Mouse (Mus musculus) macrophage (primary cell): ENCODE data around the gene Spag5. TPM values are rescaled to one million over a fixed set of nuclear protein-coding genes. Genes with fewer than 3 reads are reported as not detected.

Experiments used
- H3K27ac ChIP-seq: fragments of 350-480 bp; formaldehyde crosslinking; 2 replicates; pipeline ENCODE4 v1.9.0; 2021
- H3K36me3 ChIP-seq: fragments of 350-480 bp; formaldehyde crosslinking; 2 replicates; pipeline ENCODE4 v1.9.0; 2021; ENCODE audit errors: inconsistent target
- H3K4me3 ChIP-seq: fragments of 350-480 bp; formaldehyde crosslinking; 2 replicates; pipeline ENCODE4 v1.9.0; 2021; ENCODE audit errors: inconsistent target
- H3K79me2 ChIP-seq: fragments of 350-480 bp; formaldehyde crosslinking; 2 replicates; pipeline ENCODE4 v1.9.0; 2021; ENCODE audit errors: inconsistent target
- WGBS: methylation state at CpG from one replicate; pipeline ENCODE4 v1.1.7; 2026; ENCODE audit warnings: inconsistent platforms; ENCODE audit not compliant: missing documents; 5-methylcytosine and 5-hydroxymethylcytosine counted together
- polyA plus RNA-seq: library from polyadenylated mRNA; stranded (reverse); fragments of 250-400 nt; gene quantifications from 3 replicates; pipeline ENCODE4 v1.2.4, GENCODE M21; 2018; ENCODE audit warnings: inconsistent platforms

The Spag5 gene
- polyA plus RNA-seq, 1 experiment from 2014 or later, result 2.6 TPM

DNA sequence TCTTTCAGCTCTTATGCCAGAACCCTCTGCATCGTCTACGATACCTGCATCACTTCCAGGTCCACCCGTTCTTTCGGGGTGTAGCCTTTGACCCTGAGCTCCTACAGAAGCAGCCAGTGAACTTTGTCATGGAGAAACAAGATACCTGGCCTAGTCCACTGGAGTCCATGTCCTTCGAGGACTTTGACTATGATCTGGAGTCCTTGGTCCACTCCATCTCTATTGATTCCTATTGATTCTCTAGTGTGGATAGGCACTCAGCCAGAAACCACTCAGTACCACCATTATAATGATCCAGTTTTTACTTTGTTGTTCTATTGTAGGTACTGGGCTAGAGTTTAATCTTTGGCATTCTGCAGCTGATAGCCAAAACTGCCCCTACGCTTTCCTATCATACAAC is 6.7 kb upstream of the Spag5 start:
- H3K4me3 ChIP-seq, result no peak overlapping the region
- 92% methylated on average over 6 of the region's 6 CpGs for WGBS
- no peak overlapping the region for H3K27ac ChIP-seq
- H3K36me3 ChIP-seq, result peaks cover 17% of the 10 kb centered on the region
- no peaks in the 10 kb centered on the region for H3K79me2 ChIP-seq

DNA sequence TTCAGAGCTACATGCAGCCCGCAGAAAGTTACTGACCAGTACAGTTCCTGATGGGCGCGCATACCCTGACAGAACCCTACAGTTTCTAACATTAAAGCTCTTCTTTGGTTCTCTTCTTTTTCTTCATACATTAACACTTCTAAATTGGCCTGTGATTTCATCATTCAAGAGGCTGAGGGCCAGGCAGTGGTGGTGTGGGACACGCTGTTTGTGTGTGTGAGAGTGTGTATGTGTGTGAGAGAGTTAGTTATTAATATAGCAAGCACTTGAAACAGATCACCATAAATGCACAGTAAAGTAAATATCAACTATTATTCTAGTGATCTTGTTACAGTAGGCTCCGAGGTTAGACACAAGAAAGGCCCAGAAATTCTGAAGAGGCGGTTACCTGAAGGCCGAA is 412 bp upstream of the Spag5 start:
- Histone ChIP-seq H3K79me2 (peaks cover 40% of the 10 kb centered on the region), H3K4me3 (peak overlapping the region; percentile 82), H3K27ac (no peak overlapping the region), H3K36me3 (no peaks in the 10 kb centered on the region)
- 67% methylated on average over 7 of the region's 7 CpGs for WGBS

DNA sequence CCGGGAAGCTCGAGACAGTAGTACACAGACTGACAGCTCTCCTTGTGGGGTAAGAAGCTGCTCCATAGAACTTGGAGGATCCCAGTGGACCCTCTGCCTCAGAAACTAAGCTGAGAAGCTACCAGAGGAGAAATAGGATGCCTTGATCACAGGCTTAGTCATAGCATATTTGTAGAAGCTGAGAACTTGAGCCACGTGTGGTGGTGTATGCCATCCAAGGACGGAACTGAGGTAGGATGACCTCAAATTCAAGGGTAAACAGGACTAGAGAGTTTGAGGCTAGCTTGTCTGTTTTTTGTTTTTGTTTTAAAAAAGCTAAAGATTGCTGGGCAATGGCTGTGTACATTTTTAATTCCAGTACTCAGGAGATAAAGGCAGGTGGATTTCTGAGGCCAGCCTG is 3.9 kb downstream of the Spag5 start:
- WGBS, result 90% methylated on average over 4 of the region's 4 CpGs
- H3K36me3 ChIP-seq, result no peaks in the 10 kb centered on the region
- no peak overlapping the region for H3K27ac ChIP-seq
- no peak overlapping the region for H3K4me3 ChIP-seq
- peaks cover 63% of the 10 kb centered on the region for H3K79me2 ChIP-seq

DNA sequence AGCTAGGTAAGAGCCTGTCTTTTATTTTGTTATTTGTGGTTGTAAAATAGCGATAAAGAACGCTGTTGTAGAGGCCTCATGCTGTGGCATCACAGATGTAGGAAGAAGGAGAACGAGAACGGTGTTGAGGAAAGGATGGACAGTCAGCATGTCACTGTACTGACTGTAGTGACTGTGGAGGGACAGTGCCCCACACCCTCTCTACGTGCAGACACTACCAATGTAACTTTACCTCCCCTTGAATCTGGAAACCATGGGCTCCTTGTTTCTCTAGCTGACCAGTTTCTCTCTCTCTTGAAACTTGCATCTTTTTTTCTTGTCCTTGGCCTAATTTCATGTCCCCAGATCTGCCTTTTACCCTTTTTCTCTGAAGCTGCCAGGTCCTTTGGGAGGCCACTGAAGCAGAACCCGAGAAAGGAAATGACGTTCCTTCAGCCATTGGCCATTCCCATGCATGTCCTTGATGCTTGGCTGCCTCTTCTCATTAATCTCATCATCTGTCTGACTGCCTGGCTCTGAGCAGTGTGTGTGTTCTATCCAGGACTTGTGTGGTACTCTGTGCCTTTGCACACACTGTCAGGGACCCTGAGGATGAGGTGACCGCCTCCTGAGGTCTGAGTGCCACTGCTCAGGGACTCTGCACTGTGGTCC is 9.7 kb downstream of the Spag5 start:
- Histone ChIP-seq H3K79me2 (peaks cover 22% of the 10 kb centered on the region), H3K27ac (no peak overlapping the region), H3K36me3 (no peaks in the 10 kb centered on the region), H3K4me3 (no peak overlapping the region)
- WGBS, result 95% methylated on average over 8 of the region's 8 CpGs

DNA sequence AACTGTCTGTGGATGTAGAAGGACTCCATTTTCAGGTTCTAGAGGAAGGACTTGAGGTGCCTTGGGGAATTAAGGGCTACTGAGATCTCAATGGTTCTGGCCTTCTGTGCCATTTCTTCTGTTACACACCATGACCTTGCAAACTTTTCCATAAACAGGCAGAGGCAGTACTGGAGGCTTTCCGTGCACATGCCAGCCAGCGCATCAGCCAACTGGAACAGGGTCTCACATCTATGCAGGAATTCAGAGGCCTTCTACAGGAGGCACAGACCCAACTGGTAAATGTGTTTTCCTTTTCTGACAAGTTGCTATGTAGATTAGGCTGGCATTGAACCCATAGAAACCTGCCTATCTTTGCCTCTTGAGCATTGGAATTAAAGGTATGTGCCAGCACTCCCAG is 12.3 kb downstream of the Spag5 start:
- WGBS, result 95% methylated on average over 2 of the region's 2 CpGs
- Histone ChIP-seq H3K36me3 (no peaks in the 10 kb centered on the region), H3K4me3 (no peak overlapping the region), H3K27ac (no peak overlapping the region), H3K79me2 (no peaks in the 10 kb centered on the region)

DNA sequence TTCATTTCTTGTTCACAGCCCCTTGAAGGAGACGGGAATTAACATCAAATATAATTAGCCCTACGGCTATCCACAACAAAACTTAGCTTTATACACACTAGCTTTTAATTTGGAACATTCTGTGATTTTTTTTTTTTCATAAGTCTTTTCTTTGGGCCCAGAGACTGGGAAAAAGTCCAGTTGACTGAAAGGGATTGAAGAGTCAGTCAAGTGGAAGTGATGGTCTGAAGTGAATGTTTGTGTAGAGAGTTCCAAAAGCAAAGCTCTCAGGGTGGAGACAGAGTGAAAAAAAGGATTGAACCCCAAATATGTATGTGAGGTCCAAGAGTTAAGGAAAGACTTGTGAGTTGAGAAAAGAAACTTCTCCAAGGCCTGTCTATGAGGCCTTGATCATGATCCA is 17.1 kb downstream of the Spag5 start:
- Histone ChIP-seq H3K27ac (no peak overlapping the region), H3K79me2 (no peaks in the 10 kb centered on the region), H3K4me3 (no peak overlapping the region), H3K36me3 (no peaks in the 10 kb centered on the region)
- 71% methylated on average over 1 of the region's 2 CpGs for WGBS

DNA sequence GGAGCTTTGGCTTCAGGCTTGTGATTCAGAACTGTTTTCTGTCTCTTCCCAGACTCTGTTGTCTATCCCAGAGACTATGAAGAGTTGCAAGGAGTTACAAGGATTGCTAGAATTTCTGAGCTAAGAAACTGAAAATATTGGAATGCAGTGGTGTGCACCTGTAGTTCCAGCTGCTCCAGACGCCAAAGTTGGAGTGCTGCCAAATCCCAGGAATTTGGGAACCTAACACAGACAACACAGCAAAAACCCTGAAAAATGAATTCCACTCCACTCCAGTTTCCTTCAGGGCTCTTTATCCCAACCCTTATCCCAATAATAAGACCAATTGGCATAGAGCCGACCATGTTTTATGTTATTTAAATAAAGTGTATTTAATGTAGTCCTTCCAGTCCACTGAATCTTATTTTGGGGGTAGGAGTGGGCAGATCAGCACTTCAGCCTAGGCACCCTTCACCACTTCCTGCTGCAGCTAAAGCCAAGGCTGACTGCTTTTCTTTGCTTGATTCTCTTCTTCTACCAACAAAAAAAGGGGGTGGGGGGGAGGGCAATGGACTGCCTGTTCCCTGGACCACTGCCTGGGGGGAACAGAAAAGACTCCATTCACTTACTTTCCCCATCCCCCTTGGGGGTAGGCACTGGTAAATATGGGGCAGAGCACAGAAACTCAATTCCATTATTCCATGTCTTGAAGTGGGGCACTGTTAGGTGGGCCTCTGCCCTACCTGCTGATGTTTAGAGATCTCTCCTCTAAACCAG is 20.9 kb downstream of the Spag5 start:
- 77% methylated on average over 2 of the region's 2 CpGs for WGBS
- H3K36me3 ChIP-seq, result no peaks in the 10 kb centered on the region
- peak overlapping the region; percentile 43 for H3K27ac ChIP-seq
- H3K4me3 ChIP-seq, result peak overlapping the region; percentile 30; the same call in 1 of the 2 replicates
- H3K79me2 ChIP-seq, result no peaks in the 10 kb centered on the region

DNA sequence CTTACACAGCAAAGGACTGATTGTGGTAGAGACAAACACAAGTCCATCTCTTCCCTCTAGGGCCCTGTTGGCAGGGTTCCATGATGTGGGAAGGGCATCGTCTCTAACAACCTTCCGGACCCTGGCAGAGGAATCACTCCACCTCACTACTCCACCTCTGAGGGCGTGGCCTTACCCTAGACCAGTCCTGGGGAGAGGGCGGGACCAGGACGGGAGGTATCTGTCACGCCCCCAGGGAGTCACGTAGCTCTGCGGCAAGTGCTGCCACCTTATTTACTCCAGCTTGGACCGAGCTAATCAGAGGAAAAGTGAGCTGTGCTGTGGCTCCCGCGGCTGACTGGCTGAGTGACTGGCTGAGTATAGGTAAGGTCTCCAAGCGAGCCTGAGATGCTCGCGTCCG is 21.5 kb downstream of the Spag5 start, which contains the start of gene Aldoc:
TSS of gene Aldoc (plus strand) at position 109 of the 400 bp plus-strand sequence.
- Histone ChIP-seq H3K79me2 (no peaks in the 10 kb centered on the region), H3K36me3 (no peaks in the 10 kb centered on the region), H3K27ac (peak within 1 kb of the TSS; percentile 43), H3K4me3 (peak within 1 kb of the TSS; percentile 30)
- 6% methylated on average over 15 of the region's 15 CpGs for WGBS

DNA sequence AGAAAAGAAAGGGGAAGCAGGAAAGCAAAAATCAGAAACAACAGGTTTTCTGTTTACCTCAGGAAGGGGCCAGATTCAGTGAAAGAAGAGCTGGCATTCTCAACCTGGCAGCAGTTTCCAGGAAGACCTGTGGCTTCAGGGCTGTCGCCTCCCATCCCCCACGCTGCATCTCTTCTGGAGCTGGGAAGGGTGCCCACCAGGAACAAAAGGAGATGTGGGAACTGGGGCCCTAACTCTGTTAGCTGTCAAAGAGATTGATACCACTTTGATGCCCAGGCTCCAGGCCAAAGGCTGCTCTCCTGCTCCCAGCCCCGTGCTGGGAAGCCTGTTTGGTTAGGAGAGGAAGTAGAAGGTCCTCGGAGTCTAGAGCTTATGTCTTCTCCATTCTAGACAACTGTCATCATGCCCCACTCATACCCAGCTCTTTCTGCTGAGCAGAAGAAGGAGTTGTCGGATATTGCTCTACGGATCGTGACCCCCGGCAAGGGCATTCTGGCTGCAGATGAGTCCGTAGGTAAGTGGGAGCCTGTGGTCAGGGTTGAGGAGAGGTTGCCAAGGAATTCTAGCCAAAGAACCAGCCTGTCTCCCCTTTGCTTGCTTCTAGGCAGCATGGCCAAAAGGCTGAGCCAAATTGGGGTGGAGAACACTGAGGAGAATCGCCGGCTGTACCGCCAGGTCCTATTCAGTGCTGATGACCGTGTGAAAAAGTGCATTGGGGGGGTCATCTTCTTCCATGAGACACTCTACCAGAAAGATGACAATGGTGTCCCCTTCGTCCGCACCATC is 22.9 kb downstream of the Spag5 start:
- WGBS, result 83% methylated on average over 13 of the region's 15 CpGs
- Histone ChIP-seq H3K36me3 (no peaks in the 10 kb centered on the region), H3K27ac (no peak overlapping the region), H3K79me2 (peaks cover 5% of the 10 kb centered on the region; the same call in 1 of the 2 replicates), H3K4me3 (no peak overlapping the region)

DNA sequence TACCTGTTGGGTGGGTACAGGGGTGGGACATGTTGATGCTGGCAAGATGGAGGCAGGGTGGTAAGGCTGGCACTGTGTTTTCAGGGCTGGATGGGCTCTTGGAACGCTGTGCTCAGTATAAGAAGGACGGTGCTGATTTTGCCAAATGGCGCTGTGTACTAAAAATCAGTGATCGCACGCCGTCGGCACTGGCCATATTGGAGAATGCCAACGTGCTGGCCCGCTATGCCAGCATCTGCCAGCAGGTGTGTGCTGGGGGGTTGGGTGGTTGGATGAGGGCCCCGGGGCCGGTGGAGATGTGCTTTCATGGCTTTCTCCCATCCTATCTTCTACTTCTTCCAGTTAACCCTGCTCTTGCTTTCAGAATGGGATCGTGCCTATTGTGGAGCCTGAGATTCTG is 23.6 kb downstream of the Spag5 start:
- no peak overlapping the region for H3K27ac ChIP-seq
- H3K4me3 ChIP-seq, result no peak overlapping the region
- peaks cover 11% of the 10 kb centered on the region; the same call in 1 of the 2 replicates for H3K79me2 ChIP-seq
- WGBS, result 96% methylated on average over 12 of the region's 12 CpGs
- H3K36me3 ChIP-seq, result no peaks in the 10 kb centered on the region

DNA sequence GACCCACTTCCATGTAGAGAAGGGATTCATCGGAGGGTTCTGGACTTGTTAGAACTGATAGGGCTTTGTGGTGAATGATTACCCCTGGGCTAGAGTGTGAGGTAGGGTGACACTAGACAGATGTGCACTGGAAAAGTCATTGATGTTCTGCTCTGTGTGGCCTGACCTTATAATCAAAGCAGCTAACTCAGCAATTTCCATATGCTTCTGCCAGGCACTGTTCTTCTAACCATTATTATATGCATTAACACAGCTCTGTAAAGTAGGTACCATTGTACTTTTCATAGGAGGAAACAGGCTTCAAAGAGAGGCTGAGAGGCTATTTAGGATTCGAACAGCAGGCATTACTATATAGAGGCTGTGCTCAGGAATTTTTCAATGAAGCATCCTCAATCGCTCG is 25.9 kb downstream of the Spag5 start:
- Histone ChIP-seq H3K79me2 (peaks cover 11% of the 10 kb centered on the region; the same call in 1 of the 2 replicates), H3K27ac (no peak overlapping the region), H3K36me3 (0 out of 2 replicates have a peak, but pooled peaks cover under 1% of the 10 kb centered on the region), H3K4me3 (no peak overlapping the region)
- WGBS, result 89% methylated on average over 4 of the region's 4 CpGs

DNA sequence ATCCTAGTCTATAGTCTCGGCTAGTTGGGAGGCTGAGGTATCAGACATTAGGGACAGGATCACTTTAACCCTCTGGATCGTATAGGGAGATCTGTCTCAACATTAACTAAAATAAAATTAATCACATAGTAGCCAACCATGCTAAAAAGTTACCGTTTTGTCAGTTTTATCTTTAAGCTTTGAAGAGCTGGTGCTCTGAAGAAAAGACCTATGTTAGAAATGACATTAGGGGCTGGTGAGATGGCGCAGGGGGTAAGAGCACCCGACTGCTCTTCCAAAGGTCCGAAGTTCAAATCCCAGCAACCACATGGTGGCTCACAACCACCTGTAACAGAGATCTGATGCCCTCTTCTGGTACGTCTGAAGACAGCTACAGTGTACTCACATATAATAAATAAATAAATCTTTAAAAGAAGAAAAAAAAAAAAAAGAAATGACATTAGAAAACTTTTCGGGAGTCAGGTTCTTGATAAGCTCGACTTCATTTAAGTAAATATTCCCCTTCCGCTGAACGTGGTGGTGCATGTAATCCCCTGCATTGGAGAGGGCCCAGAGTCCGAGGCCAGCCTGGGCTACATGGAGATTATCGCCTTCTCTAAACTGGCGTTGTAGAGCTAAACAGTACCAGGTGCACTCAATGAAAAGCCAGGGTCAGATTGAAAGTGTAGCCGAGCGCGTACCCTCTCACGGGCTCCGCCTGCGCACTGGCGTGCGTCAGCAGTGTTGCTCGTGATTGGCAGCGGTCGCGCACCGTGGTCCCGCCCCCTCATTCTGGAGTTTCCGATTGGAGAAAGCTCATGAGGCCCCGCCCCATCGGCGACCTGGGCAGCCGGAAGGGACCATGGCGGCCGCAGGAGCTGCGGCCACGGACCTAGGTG is 26.5 kb downstream of the Spag5 start, which contains the start of gene Pigs:
TSS of gene Pigs (plus strand) at position 782 of the 878 bp plus-strand sequence.
- Histone ChIP-seq H3K79me2 (peaks cover 11% of the 10 kb centered on the region; the same call in 1 of the 2 replicates), H3K36me3 (peaks cover 7% of the 10 kb centered on the region; the same call in 1 of the 2 replicates), H3K4me3 (peak within 1 kb of the TSS; percentile 68), H3K27ac (peak within 1 kb of the TSS; percentile 28; the same call in 1 of the 2 replicates)
- 11% methylated on average over 36 of the region's 37 CpGs for WGBS

DNA sequence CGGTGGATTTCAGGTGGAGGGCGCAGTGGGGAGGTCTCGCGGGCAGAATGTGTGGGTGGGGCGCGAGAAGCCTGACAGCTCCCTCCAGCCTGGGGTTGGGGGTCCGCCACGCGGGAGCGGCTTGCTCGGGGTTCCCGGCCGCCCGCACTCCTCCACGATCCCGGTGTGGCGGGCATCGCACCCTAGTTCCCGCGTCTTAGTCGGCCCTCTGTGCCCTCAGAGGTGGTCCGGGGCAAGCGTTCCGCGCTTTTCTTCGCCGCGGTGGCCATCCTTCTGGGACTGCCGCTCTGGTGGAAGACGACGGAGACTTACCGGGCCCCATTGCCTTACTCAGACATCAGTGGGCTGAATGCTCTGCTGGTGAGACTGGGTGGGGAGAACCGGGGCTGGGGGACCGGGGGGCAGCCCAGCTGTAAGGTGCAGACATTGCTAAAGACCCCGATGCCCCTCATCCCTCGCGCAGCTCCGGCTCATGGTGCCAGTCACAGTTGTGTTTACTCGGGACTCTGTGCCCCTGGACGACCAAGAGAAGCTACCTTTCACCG is 27.3 kb downstream of the Spag5 start:
- H3K4me3 ChIP-seq, result peak overlapping the region; percentile 68
- under 1% methylated on average over 41 of the region's 41 CpGs for WGBS
- peaks cover 13% of the 10 kb centered on the region; the same call in 1 of the 2 replicates for H3K36me3 ChIP-seq
- H3K79me2 ChIP-seq, result peaks cover 11% of the 10 kb centered on the region; the same call in 1 of the 2 replicates
- no peak overlapping the region for H3K27ac ChIP-seq
